Comparison of ENCODE assay signal across 7 mouse cellular contexts in the genomic region with DNA sequence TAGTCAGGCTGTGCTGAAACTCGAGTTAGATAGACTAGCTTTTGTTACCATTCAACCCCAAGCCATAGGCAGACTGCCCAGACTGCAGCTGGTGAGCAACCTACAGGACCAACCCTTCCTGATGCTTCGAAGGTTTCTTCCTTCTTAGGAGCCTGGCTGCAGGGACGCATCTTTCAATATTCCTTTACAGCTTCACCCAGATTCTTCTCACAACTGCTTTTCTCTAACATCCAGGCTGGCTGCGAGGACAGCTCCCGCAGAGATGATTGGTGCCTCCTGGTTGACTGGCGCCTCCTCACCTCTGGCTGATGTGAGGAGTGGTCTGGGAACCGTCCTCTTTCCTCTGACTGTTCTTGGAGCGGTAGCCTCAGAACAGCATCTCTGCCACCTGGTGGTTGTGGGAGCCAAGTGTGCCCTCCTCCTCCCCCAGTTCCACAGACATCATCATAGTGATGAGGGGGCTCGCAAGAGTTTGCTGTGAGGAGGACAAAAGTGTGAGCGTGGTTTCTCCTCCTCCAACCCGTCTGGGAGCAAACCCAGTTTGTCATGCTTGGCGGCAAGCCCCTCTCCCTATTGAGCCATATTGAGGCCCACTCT. TPM values are rescaled to one million over a fixed set of nuclear protein-coding genes. Genes with fewer than 3 reads are reported as not detected.
DNase-seq lines count a peak whose midpoint lies in the region; ATAC-seq and TF ChIP-seq lines count a peak whose summit lies in the region.

No protein-coding gene starts in this region.

- H3K36me3 ChIP-seq in forebrain, postnatal 0 days (ENCODE audit: insufficient read depth): no peaks in the 10 kb centered on the region
- no peaks in the 10 kb centered on the region for H3K36me3 ChIP-seq in hindbrain, embryonic 12.5 days

- peak; percentile 40; the same call in 1 of the 2 replicates for ATAC-seq in forebrain, postnatal 0 days
- ATAC-seq in hindbrain, embryonic 12.5 days (ENCODE audit: low FRiP score): no peak

- H3K4me3 ChIP-seq in brown adipose tissue, adult 24 weeks (ENCODE audit: insufficient read depth, low read depth, low read length): peak overlapping the region; percentile 90
- H3K4me3 ChIP-seq in forebrain, postnatal 0 days (ENCODE audit: low read depth, low read length): peak overlapping the region; percentile 11; the same call in 1 of the 2 replicates
- peak overlapping the region; percentile 6; the same call in 1 of the 2 replicates for H3K4me3 ChIP-seq in hindbrain, embryonic 12.5 days

- peak; percentile 87 for DNase-seq in MN1 (ENCODE audit: low spot score)
- peak; percentile 80 for DNase-seq in forebrain, postnatal 0 days
- peak; percentile 69 to 82 for DNase-seq in layer of hippocampus, postnatal 14 days (ENCODE audit: low spot score in 2 of 2)
- DNase-seq in lung, postnatal 10 days: peak; percentile 82
- peak; percentile 90 for DNase-seq in retina, embryonic 14.5 days (ENCODE audit: low spot score)

- no peaks in the 10 kb centered on the region for H3K4me1 ChIP-seq in brown adipose tissue, adult 24 weeks (ENCODE audit: control insufficient read depth, insufficient read depth, insufficient read length, low read length)
- H3K4me1 ChIP-seq in forebrain, postnatal 0 days (ENCODE audit: insufficient read depth): no peaks in the 10 kb centered on the region; the same call in 1 of the 2 replicates
- peaks cover 23% of the 10 kb centered on the region for H3K4me1 ChIP-seq in hindbrain, embryonic 12.5 days

- peaks cover 6% of the 10 kb centered on the region; the same call in 1 of the 2 replicates for H3K27me3 ChIP-seq in forebrain, postnatal 0 days (ENCODE audit: insufficient read depth, low read length)
- peaks cover 8% of the 10 kb centered on the region; the same call in 1 of the 2 replicates for H3K27me3 ChIP-seq in hindbrain, embryonic 12.5 days

- WGBS in forebrain, postnatal 0 days: 1% methylated on average over 12 of the region's 12 CpGs
- WGBS in hindbrain, embryonic 12.5 days: 2% methylated on average over 12 of the region's 12 CpGs

- H3K9ac ChIP-seq in forebrain, postnatal 0 days: 0 out of 2 replicates have a peak overlapping the region, but pooled peaks have one; percentile 18
- no peak overlapping the region; the same call in 1 of the 2 replicates for H3K9ac ChIP-seq in hindbrain, embryonic 12.5 days

- H3K4me2 ChIP-seq in forebrain, postnatal 0 days (ENCODE audit: low read depth): peak overlapping the region; percentile 70
- H3K4me2 ChIP-seq in hindbrain, embryonic 12.5 days (replicated peaks): peak overlapping the region; percentile 62

- TF ChIP-seq CTCF in forebrain, postnatal 0 days (IDR thresholded peaks at IDR 0.05; ENCODE audit: low read depth): peak; percentile 93

- no peaks in the 10 kb centered on the region for H3K9me3 ChIP-seq in forebrain, postnatal 0 days (ENCODE audit: low read length)
- H3K9me3 ChIP-seq in hindbrain, embryonic 12.5 days (replicated peaks): no peaks in the 10 kb centered on the region

- no peak overlapping the region for H3K27ac ChIP-seq in brown adipose tissue, adult 24 weeks (replicated peaks; ENCODE audit: low read depth, low read length)
- no peak overlapping the region for H3K27ac ChIP-seq in forebrain, postnatal 0 days (ENCODE audit: low read depth, low read length)
- H3K27ac ChIP-seq in hindbrain, embryonic 12.5 days: no peak overlapping the region

RNA-seq across cellular contexts. Expression of gene Fos, which starts 14.0 kb away (rescaled TPM):
- polyA plus RNA-seq in brown adipose tissue, adult 24 weeks (2012; ENCODE audit: insufficient read depth, insufficient read length, missing spikeins): 10.7 and 154 TPM in 2 replicates
- 14.2 and 18.0 TPM in 2 replicates for total RNA-seq in forebrain, postnatal 0 days (2014; rRNA removed)
- polyA plus RNA-seq in forebrain, postnatal 0 days (2015; fragmentation: Nextera tagmentation; extraction: Ambion mirVana): 9.3 and 9.6 TPM in 2 replicates
- 2.4 and 2.7 TPM in 2 replicates for polyA plus RNA-seq in hindbrain, embryonic 12.5 days (2016; fragmentation: Nextera tagmentation; extraction: Ambion mirVana)
- total RNA-seq in layer of hippocampus, postnatal 14 days (2021): 10 to 100 TPM; 12.9 to 16.5 TPM

Comparison
In these comparisons a context has a peak if more than half of its experiments do, and no peak if none do; other contexts are left out.
1. H3K4me3 ChIP-seq: peak in every context shown above with its lines; median percentile 90 in brown adipose tissue, adult 24 weeks; 11 in forebrain, postnatal 0 days; 6 in hindbrain, embryonic 12.5 days.